Mouse (Mus musculus): ENCODE measurements around the gene Cldn34c4. TPM values are rescaled to one million over a fixed set of nuclear protein-coding genes. Genes with fewer than 3 reads are reported as not detected.

Cldn34c4 gene
- polyA plus RNA-seq (2015; fragmentation: Nextera tagmentation; extraction: Ambion mirVana): not detected in 2 replicates

GRCm38 (mm10) chrX:127736454-127736853, at the start of gene Cldn34c4:
TSS of gene Cldn34c4 (minus strand) at chrX:127736554.

